Mouse (Mus musculus): ENCODE measurements around the gene Tsen2. TPM values are rescaled to one million over a fixed set of nuclear protein-coding genes. Genes with fewer than 3 reads are reported as not detected.

Gene Tsen2
- polyA plus RNA-seq, 1 experiment: 5.0 TPM

GRCm38 (mm10) chr6:115613793-115614192 is 69.3 kb downstream of the Tsen2 start:
- no peak for TF ChIP-seq CTCF (IDR thresholded peaks at IDR 0.05; ENCODE audit: control insufficient read depth, insufficient read depth, low read length)
- no peak for TF ChIP-seq POLR2A (IDR thresholded peaks at IDR 0.05; ENCODE audit: borderline replicate concordance, control insufficient read depth, low read depth, low read length)
- H3K4me1 ChIP-seq (ENCODE audit: control insufficient read depth, insufficient read depth, low read length): no peaks in the 10 kb centered on the region
- H3K27ac ChIP-seq (ENCODE audit: control insufficient read depth, insufficient read depth, low read depth, low read length, poor library complexity): no peak overlapping the region
- H3K4me3 ChIP-seq (replicated peaks; ENCODE audit: control insufficient read depth, low read depth, low read length): no peak overlapping the region

GRCm38 (mm10) chr6:115615983-115616382 is 71.5 kb downstream of the Tsen2 start:
- Histone ChIP-seq H3K4me1 (ENCODE audit: control insufficient read depth, insufficient read depth, low read length) (no peaks in the 10 kb centered on the region), H3K27ac (ENCODE audit: control insufficient read depth, insufficient read depth, low read depth, low read length, poor library complexity) (no peak overlapping the region), H3K4me3 (replicated peaks; ENCODE audit: control insufficient read depth, low read depth, low read length) (no peak overlapping the region)
- TF ChIP-seq CTCF (IDR thresholded peaks at IDR 0.05; ENCODE audit: control insufficient read depth, insufficient read depth, low read length): no peak
- no peak for TF ChIP-seq POLR2A (IDR thresholded peaks at IDR 0.05; ENCODE audit: borderline replicate concordance, control insufficient read depth, low read depth, low read length)
- 77% methylated on average over 3 of the region's 3 CpGs for WGBS

- H3K4me3 ChIP-seq (replicated peaks; ENCODE audit: control insufficient read depth, low read depth, low read length): no peak overlapping the region
- no peaks in the 10 kb centered on the region for H3K4me1 ChIP-seq (ENCODE audit: control insufficient read depth, insufficient read depth, low read length)
- 42% methylated on average over 10 of the region's 10 CpGs for WGBS
- H3K27ac ChIP-seq (ENCODE audit: control insufficient read depth, insufficient read depth, low read depth, low read length, poor library complexity): no peak overlapping the region; the same call in 1 of the 2 replicates
- TF ChIP-seq CTCF (IDR thresholded peaks at IDR 0.05; ENCODE audit: control insufficient read depth, insufficient read depth, low read length) (no peak), POLR2A (IDR thresholded peaks at IDR 0.05; ENCODE audit: borderline replicate concordance, control insufficient read depth, low read depth, low read length) (no peak)
Measured at GRCm38 (mm10) chr6:115619818-115620217, 75.4 kb downstream of the Tsen2 start.

GRCm38 (mm10) chr6:115620942-115621341 is 76.5 kb downstream of the Tsen2 start:
- no peaks in the 10 kb centered on the region for H3K4me1 ChIP-seq (ENCODE audit: control insufficient read depth, insufficient read depth, low read length)
- no peak overlapping the region for H3K4me3 ChIP-seq (replicated peaks; ENCODE audit: control insufficient read depth, low read depth, low read length)
- 15% methylated on average over 1 of the region's 1 CpGs for WGBS
- H3K27ac ChIP-seq (ENCODE audit: control insufficient read depth, insufficient read depth, low read depth, low read length, poor library complexity): no peak overlapping the region
- TF ChIP-seq POLR2A (IDR thresholded peaks at IDR 0.05; ENCODE audit: borderline replicate concordance, control insufficient read depth, low read depth, low read length) (no peak), CTCF (IDR thresholded peaks at IDR 0.05; ENCODE audit: control insufficient read depth, insufficient read depth, low read length) (no peak)

GRCm38 (mm10) chr6:115626121-115626520 is 81.7 kb downstream of the Tsen2 start:
- Histone ChIP-seq H3K4me1 (ENCODE audit: control insufficient read depth, insufficient read depth, low read length) (no peaks in the 10 kb centered on the region), H3K27ac (ENCODE audit: control insufficient read depth, insufficient read depth, low read depth, low read length, poor library complexity) (no peak overlapping the region), H3K4me3 (replicated peaks; ENCODE audit: control insufficient read depth, low read depth, low read length) (no peak overlapping the region)
- WGBS: 88% methylated on average over 5 of the region's 5 CpGs
- TF ChIP-seq POLR2A (IDR thresholded peaks at IDR 0.05; ENCODE audit: borderline replicate concordance, control insufficient read depth, low read depth, low read length) (no peak), CTCF (IDR thresholded peaks at IDR 0.05; ENCODE audit: control insufficient read depth, insufficient read depth, low read length) (no peak)

Other genes starting within 250 kb of the Tsen2 start
- 11.9 and 13.1 TPM in 2 replicates for gene Pparg, start 183.7 kb upstream of the Tsen2 start, polyA plus RNA-seq (2011; ENCODE audit: insufficient read depth, insufficient read length, low replicate concordance, missing spikeins)
- gene Mkrn2os, start 47.9 kb downstream of the Tsen2 start, polyA plus RNA-seq (2011; ENCODE audit: insufficient read depth, insufficient read length, low replicate concordance, missing spikeins): not detected in 2 replicates
- 1.8 and 12.3 TPM in 2 replicates for gene Mkrn2, start 57.2 kb downstream of the Tsen2 start, polyA plus RNA-seq (2011; ENCODE audit: insufficient read depth, insufficient read length, low replicate concordance, missing spikeins)
- 55.8 and 65.4 TPM in 2 replicates for gene Raf1, start 132.0 kb downstream of the Tsen2 start, polyA plus RNA-seq (2011; ENCODE audit: insufficient read depth, insufficient read length, low replicate concordance, missing spikeins)
- 45.6 and 84.4 TPM in 2 replicates for gene Tmem40, start 217.7 kb downstream of the Tsen2 start, polyA plus RNA-seq (2011; ENCODE audit: insufficient read depth, insufficient read length, low replicate concordance, missing spikeins)
- 0.23 and 1.3 TPM in 2 replicates for gene Cand2, start 229.9 kb downstream of the Tsen2 start, polyA plus RNA-seq (2011; ENCODE audit: insufficient read depth, insufficient read length, low replicate concordance, missing spikeins)

Measured in bone marrow, adult 2 months (tissue).